Mouse (Mus musculus) left cerebral cortex, adult 8-10 months (tissue): ENCODE measurements around the gene Slc9a9. TPM values are rescaled to one million over a fixed set of nuclear protein-coding genes. Genes with fewer than 3 reads are reported as not detected.

Source experiments
- DNase-seq, 2 experiments: peaks; one replicate each; pipeline ENCODE4 v3.0.0; 2022; ENCODE audit warnings: low spot score in 2 of 2
- total RNA-seq, 4 experiments: library from RNA; stranded (reverse); gene quantifications; 2 replicates each; pipeline ENCODE4 v1.2.4; 2022

Slc9a9 gene
- total RNA-seq, 4 experiments from 2014 or later: 20.8 to 27.9 (median 24.4) TPM

DNA sequence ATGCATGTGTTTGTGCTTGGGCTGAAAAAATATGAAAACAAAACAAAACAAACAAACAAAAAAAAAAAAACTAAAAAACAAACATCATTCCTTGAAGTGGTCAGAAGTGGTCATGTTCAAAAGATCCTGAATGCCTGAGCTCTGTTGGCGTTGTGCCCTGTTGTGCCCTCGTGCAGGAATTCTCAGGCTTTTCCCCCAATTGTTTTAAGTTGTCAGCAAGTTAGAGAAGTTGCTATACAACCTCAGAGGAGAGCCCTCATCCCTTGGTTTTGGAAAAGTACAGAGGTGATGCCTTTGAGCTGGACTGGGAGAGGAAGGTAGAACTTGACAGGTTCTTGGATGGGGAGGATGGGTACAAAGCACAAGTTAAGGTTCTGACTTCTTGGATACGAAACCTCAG is 480.9 kb downstream of the Slc9a9 start:
- no peak for DNase-seq

GRCm38 (mm10) chr9:95150998-95151397 is 481.3 kb downstream of the Slc9a9 start:
- DNase-seq: no peak

- no peak for DNase-seq
These were observed 482.0 kb downstream of the Slc9a9 start for GRCm38 (mm10) chr9:95151746-95152145.

GRCm38 (mm10) chr9:95153966-95154365 is 484.3 kb downstream of the Slc9a9 start:
- DNase-seq: no peak

- DNase-seq: no peak
These were observed 488.2 kb downstream of the Slc9a9 start for GRCm38 (mm10) chr9:95157948-95158347.

GRCm38 (mm10) chr9:95158916-95159315 is 489.2 kb downstream of the Slc9a9 start:
- no peak for DNase-seq

DNA sequence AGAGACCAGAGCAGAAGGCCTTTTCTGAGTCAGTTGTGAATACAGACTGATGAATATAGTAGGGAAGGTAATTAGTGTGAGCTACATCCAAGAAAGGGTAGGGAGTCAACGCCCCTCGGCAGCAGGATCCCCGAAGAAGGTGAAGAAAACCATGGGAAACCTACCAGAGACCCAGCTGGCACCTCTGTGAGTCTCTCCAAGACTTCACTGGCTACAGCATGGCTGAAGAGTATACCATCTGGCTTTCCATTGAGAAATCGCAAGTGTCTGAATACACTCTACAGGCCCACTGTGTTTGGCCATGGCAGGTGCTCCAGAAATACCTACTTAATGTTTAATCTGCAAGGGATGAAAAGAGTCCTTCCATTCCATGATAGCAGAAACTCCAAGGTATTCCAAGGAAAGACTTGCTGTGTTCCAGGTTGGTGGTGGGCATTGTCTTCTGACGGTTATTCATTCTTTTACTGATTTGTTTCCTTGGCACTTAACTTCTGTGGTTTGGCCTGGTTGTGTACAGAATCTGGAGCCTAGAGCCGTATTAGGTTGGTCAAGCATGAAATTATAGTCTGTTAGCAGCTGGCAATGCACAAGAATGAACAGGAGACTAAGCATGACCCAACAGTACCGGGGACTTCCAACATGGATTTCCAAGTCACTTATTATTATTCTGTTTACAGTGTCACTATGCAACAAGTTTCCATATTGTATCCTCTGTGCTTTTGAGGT is 491.0 kb downstream of the Slc9a9 start:
- DNase-seq: no peak

DNA sequence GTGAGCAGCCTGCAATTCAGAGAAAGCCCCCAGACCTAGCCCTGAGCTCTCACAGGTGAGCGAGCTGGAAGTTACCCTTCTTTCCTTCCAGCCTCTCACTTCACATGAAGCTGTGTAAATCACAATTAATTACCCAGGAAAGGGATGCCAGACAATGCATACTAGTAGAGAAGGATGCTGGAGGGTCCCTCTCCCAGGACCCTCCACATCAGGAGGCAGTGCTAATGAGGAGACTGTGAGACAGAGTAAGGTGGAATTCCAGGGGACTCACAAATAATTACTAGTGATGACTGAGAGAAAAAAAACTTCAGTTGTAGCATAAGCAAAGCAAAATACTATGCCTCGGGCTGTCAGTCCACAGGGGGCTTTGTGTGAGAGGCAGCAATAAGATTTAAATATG is 492.0 kb downstream of the Slc9a9 start:
- DNase-seq: no peak

DNA sequence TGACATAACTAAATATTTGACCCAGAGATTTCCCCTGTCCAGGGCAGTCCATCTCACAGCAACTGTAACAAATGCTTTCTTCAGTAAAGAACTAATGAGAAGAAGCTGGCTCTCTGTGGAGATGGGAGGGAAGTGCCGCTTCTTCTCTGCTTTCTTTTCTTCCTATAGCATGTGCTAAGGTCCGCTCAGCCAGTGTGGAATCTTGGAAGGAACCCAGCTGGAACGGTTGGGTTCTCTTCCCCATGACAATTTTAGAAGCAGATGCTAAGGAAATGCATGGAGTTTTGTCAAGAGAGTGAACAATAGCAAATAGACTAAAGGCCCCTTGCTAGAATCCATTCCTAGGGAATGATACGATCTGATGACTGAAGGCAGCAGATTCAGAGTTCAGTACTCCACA is 496.5 kb downstream of the Slc9a9 start:
- peak in 1 of 2 experiments; percentile 28 for DNase-seq

DNA sequence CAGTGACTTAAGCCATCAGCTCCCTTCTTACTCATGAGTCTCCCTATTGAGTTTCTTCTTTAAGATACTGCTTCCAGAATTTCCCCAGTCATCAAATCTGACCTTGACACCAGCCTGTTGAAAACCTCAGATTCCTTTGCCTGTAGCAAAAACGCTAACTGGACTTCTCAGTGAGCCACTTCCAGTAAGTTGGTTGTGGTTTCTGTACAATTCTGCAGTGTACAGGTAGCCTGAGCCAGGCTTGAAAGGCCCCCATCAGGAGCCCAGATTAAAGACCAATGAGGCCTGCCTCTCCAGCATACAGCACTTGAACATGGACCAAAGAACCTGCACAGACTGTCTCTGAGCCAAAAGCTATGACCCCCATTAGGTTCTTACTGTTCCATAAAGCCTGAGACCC is 498.1 kb downstream of the Slc9a9 start:
- DNase-seq: no peak

DNA sequence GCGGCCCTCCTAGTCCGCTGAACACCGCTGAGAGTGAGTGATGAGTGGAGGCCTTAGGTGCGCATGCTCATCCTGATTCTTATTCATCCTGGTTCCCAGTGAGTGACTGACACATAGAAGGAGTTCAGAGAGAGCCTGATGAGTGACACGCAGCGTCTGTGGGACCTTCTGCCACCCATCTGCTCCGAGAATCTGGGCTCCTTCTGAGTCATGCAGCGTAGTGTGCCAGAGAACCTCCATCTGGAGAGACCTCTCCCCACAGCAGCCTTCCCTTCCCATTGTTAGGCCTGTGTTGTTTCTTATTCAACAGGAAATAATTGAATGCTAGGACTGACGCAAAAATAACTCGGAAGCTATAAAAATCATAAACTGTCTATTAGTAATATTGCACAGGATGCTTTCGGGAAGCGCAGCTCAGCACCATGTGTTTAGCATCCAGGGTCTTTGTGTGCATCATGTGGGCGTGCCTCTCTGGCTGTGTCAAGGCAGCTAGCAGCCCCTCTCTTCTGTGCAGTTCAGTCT is 498.8 kb downstream of the Slc9a9 start:
- peak; percentile 21 to 55 for DNase-seq

DNA sequence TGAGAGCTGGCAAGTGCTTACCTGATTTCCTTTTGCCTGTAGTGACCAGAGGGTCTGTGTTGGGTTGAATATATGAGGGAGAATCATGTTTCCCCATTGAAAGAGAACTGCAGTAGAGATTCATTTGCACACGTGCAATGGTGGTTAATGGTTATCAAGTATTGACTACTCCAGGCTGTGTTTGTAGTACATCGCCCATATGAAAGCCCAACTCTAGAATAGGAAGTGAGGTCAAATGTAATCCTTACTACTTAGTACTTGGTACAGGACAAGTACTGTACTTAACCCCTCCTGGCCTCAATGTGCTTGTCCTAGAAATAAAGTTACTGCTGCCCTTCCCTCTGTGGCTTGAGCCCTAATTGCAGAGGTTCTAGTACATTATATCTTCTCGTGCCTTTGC is 508.5 kb downstream of the Slc9a9 start:
- no peak for DNase-seq

DNA sequence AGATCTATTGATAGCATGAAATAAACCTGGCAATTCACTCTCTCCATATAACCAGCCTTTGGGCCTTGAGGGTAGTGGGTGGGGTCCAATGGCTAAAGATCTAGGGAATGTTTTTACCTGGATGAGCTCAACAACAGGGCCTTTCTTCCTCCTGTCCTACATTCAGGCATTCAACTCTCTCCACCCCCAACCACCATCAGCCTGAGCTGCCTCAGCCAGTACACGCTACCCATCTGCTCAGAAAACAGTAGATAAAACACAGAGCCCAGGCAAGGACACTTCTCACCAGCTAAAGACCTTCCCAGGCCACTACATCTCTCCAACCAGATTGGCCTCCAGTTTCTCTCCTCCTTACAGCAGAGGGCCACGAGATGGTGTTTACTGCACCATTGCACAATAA is 510.3 kb downstream of the Slc9a9 start:
- no peak for DNase-seq

DNA sequence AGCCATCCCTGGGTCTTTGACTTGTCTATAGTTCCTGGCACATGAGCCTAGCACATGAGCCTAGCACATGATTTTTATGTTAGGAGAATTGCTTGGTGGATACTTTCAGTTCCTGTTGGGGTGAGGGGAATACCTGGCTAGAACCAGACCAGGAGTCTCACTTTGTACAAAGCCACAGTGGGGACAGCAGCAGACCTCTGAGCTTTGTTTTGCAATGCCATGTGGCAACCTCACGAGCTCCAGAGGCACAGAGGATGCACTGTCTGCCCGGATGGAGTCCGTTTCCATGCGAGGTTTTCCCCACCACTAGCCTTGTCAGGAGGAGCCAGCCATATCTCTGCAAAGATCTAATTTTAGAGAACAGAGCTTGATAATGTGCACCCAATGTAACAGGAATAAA is 510.9 kb downstream of the Slc9a9 start:
- no peak for DNase-seq

DNA sequence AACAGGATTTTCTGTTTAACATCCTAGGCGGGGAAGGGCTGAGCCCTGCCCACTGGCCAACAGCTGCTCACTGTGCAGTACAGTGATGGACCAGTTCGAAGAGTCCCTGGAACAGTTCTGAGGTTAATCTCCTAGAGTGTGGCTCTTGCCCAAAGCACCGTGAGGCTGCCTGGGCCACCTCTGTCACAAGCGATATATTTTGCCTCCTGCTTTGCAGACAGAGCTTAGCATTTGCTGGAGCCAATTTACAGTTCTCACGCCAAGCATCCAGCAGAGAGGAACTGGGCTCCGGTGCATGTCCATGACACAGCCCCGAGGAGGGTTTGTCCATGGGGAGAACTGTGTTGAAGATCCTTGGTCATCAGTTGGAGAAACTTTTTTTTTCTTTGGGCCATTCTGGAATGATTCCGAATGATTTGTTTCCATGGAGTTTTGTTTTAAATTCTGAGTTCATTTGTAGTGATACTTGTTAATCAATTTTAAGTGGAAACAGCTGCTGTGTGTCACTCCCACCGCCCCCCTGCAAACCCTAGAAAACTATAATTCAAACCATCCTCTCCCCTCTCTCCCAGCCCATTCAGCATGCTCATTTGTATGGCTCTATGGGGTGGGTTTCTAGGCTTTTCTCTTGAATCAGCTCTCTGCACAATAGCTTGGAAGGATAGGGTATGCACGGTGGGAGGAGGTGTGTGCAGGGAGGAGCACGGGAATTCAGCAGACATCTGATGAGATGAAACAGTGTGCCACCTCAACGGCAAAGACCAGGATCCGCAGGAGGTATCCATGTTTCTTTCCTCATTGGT is 511.7 kb downstream of the Slc9a9 start:
- no peak for DNase-seq

DNA sequence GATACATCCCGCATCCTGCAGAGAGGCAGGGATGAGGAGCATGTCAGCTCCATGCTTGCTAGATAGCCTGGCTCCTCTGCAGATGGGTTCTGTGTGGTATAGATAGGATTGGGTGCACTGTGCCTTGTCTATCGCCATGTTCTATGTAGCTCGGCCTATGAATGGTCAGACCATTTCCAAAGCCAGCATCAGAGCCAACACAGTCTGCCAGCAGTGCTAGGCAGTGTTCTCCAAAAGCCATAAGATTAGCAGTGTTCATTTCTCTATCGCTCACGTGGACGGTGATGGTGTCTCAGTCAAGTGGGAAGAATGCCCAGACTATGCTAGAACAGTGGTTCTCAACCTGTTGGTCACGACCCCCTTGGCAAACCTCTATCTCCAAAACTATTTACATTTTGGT is 512.6 kb downstream of the Slc9a9 start:
- no peak for DNase-seq

- no peak for DNase-seq
These were observed 514.7 kb downstream of the Slc9a9 start for GRCm38 (mm10) chr9:95184453-95184852.

GRCm38 (mm10) chr9:95185840-95186239 is 516.1 kb downstream of the Slc9a9 start:
- no peak for DNase-seq

DNA sequence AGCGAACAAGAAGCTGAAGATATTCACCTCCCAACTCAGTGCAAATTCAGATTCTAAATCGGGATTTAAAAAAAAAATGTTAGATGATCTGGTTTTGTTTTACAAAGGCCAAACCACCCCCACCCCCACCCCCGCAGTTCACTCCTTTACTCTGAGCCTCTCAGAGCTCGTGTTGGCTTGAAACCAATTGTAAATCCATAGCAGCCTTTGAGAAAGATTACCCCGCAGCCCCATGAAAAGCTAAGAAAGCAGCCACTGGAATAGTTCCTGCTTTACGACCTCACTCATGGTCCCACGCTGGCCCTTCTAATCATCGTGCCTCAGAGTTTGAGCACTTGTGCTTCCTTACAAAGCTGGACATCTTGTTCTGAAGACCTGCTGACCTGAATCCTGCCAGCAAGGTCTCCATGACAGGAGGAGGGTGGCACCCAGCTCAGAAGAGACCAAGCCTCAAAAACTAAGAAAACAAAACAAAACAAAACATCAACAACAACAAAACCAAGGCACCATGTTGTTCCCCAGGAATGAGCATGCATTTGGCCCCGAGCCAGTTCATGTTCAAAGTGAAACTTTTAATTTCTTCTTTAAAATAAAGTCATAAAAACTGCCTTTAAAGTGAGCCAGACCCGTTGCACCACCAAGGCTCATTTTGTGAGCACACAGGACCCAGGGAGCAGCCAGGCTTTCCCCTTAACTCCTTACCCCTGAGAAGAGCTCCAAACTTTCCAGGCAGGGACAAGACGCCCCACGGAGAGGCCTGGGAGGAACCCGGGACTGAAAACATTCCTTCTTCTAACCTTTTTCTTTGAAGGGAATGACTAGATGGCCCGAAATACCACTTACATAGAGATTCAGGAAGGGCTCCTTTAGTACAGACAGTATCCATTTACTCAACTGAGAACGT is 516.9 kb downstream of the Slc9a9 start:
- no peak for DNase-seq

DNA sequence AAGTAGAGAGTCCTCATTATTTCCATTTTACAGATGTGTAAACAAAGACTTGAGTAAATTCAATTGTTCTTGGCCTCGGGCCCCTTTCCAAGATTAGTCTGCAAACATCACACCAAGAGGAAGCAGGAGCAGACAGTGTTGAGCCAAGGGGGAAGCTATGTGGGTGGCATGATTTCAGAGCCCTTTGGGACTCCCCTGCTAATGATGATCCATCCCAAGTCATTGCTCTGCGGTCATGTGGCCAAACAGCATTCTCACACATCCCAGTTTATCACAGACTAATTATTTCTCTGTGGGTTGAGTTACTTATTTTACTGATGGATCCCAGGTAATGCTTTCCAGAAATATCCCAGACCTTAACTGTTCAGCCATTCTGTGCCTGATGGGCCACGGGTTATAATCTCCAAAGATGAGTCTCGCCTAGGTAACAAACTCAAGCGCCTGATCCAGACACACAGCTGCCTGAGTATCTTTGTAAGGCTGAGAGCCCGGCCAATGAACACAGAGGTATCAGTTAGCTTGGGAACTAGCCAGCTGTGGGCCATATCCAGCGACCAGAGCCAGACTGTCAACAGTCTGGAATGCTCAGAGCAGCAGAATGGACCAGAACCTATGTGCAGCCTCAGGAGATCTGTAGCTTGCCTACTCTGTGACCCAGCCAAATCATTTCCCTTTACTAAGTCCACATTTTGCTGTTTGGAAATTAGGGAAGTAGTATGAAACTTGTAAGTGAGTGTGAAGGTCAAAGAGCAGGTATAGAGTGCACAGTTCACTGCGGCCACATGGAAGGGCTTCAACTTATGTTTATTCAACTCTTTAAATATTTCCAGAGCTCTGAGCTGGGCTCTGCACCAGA is 518.9 kb downstream of the Slc9a9 start:
- DNase-seq: no peak

- no peak for DNase-seq
These were observed 519.5 kb downstream of the Slc9a9 start for GRCm38 (mm10) chr9:95189218-95189605.
